Mouse (Mus musculus) erythroblast, adult 5-6 weeks (primary cell): Measurements from ENCODE around the gene Iqschfp. TPM values are rescaled to one million over a fixed set of nuclear protein-coding genes. Genes with fewer than 3 reads are reported as not detected.

Experiments used
- ATAC-seq: replicated peaks from 2 replicates; pipeline ENCODE4 v1.8.0; 2016; ENCODE audit warnings: moderate number of reproducible peaks, mild to moderate bottlenecking, moderate TSS enrichment, inconsistent platforms; ENCODE audit not compliant: poor library complexity, low FRiP score, severe bottlenecking
- total RNA-seq, 2 experiments: library from RNA; stranded (forward) in 1 of 2; stranded (reverse) in 1 of 2; fragments of 150-400 nt in 1 of 2; fragments of 200-764, 138-1000 nt in 1 of 2; gene quantifications; 2 replicates each; pipeline versions ENCODE4 v1.2.3 to v1.2.4; 2015 to 2017; ENCODE audit warnings: low replicate concordance in 2 of 2

Iqschfp gene
- total RNA-seq, 2 experiments from 2014 or later: not detected

- peak; percentile 84 for ATAC-seq
Measured at GRCm38 (mm10) chr3:68510872-68511271, 618.8 kb downstream of the Iqschfp start.

GRCm38 (mm10) chr3:68511744-68512143 is 619.7 kb downstream of the Iqschfp start:
- ATAC-seq: no peak

DNA sequence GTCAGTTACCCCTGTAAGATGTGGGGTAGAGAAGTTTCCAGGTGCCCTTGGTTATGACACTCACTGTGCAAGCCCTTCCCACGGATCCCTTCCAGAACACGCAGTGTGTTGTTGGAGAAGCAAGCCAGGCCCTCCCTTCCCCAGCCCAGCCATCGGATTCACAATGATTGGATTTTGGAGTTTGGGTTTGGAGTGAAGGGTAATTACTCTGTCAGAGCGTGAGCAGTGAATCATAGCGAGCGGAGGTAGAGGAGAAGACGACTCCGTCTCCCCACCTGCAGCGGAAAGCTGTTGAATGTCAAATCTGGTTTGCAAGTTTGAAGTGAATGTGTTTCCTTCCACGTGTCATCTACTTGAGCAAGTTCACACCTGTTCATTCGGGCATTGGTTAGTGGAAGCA is 620.3 kb downstream of the Iqschfp start:
- ATAC-seq: no peak

DNA sequence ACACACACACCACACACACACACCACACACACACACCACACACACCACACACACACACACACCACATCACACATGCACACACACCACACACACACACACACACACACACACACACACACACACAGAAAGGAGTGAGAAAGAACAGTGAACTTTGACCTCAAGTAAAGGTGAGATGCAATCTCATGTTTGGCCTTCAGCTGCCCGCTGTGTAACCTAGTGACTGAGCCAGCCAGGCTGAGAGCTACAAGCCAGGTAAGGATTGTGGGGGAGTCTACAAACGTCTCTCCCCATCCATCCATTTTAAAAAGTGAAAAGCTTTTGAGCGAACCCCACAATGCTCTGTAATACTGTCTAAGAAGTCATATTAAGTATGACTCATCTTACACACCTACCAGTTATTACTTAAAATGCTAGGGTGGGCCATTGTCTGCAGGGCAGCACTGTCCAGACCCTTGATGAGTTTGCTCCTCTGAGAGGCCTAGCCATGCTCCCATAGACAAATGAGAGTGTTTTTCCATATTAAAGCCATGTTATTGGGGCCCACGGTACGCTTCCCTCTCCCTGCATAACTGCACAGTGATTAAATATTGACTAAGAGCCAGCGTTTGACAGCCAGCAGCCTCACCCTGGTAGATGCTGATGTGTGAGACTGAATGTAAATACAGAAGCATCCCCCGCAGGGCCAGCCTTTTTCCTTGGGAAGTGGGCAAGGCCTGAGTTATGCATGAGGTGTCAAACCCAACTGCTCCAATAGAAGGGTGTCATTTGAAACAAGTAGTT is 621.5 kb downstream of the Iqschfp start:
- no peak for ATAC-seq

GRCm38 (mm10) chr3:68514120-68514497 is 622.1 kb downstream of the Iqschfp start:
- ATAC-seq: no peak

- ATAC-seq: no peak
Measured at GRCm38 (mm10) chr3:68514717-68515116, 622.7 kb downstream of the Iqschfp start.

- ATAC-seq: no peak
Measured at GRCm38 (mm10) chr3:68516393-68517081, 624.5 kb downstream of the Iqschfp start.

DNA sequence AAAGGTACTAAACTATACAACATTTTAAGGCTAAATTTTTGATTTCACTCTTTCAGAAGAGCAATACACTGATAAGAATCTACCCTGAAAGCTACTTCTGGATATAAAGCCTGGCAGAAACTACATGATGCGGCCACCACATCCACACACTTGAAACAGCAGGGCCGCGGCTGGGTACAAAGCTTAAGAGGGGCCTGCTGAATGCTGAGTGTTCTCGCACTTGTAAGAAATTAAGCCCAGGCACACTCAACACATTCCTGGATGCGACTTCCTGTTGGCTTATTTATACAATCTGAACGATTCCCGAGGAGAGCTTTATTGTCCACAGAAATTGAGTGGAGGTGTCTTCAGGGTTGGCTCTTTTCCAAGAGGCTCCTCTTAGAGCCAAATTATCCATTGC is 625.2 kb downstream of the Iqschfp start:
- ATAC-seq: no peak

DNA sequence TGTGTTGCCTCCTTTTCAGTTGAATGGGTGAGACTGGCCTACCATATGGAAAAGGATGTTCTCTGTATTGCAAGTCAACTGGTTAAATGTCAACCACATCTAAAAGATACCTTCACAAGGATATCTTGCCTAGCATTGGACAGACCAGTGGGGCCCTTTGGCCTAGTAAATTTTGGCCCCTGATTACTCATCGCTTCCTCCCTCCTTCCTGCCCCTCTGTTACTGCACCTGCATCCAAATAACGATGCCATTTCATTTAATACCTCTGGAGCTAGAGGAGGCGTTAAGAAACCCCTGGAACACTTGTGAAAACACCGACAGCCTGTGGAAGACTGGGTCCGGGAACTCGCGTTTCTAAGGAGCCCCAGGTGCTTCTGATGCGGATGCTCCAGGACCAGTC is 626.0 kb downstream of the Iqschfp start:
- ATAC-seq: no peak

DNA sequence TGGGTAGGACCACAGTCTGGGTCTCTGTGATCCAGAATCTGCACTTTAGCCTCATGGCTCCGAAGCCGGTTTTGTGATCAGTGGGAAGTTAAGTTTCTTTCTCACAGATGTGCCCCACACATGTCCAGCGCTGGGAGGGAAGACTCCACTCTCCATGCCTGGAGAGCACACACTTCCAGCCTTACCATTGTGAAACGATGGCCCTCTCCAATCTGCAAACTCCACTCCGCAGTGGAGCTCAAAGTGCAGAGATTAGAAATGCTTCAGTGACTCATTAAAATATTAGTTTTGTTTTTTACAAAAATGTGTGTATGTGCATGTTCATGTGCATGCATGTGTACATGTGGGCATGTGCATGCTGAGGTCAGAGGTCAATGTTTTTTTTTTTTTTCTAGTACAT is 626.6 kb downstream of the Iqschfp start:
- no peak for ATAC-seq

- no peak for ATAC-seq
Measured at GRCm38 (mm10) chr3:68525361-68525878, 633.4 kb downstream of the Iqschfp start.

DNA sequence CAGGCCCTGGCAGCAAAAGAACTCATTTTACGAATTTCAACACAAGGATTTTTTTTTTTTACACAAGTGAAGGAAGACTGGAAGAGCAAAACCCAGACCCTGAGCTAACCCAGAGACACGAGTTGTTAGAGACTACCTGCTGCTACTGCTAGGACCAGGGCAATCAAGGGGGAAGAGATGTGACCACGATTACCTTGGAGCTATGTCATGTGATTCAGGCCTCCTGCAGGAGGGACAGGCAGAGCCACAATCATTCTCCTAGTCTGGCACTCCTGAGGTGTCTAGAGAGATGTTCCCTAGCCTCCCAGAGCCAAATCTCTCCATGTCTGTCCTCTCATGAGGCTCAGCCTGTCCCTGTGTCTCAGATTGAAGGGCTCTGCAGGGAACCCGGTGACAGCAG is 634.4 kb downstream of the Iqschfp start:
- no peak for ATAC-seq

- ATAC-seq: no peak
Measured at GRCm38 (mm10) chr3:68527182-68527581, 635.1 kb downstream of the Iqschfp start.

DNA sequence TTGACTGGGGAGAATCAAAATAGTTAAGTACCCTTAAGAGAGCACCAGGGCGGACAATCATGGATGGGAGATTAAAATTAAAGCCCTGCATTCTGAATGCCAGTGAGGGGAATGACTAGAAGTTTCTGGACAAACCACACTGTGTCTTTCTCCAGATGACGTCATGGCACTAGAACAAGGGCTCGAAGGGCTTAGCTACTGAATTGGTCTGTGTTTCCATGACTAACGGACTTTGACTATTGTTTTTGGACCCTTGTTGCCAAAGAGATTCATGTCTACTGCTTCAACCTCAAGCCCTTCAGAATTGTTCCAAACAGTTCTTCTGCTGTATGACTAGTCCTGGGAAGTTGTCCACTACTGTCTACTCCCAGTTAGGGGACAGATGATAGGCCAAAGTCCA is 639.9 kb downstream of the Iqschfp start:
- ATAC-seq: no peak

GRCm38 (mm10) chr3:68534571-68535051 is 642.6 kb downstream of the Iqschfp start:
- ATAC-seq: no peak

- ATAC-seq: no peak
Measured at GRCm38 (mm10) chr3:68535160-68535728, 643.2 kb downstream of the Iqschfp start.

DNA sequence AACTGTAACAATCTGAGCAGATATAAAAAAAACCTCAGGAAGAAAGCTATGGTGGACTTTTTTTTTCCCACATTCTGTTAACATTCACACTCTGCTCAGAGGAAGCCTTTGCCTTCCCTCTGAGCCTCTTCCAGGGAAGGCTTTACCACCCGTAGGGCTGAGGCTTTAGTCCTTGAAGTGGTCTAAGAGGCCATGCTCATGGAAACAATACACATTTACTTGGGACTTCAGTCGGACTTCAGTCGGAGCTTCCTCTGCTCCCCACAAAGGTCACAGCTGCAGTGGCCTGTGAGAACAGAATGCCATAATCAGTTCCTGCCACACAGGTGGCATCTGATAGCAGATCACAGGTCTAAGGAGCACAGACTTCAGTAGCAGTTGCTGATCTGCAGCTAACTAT is 644.0 kb downstream of the Iqschfp start:
- no peak for ATAC-seq

DNA sequence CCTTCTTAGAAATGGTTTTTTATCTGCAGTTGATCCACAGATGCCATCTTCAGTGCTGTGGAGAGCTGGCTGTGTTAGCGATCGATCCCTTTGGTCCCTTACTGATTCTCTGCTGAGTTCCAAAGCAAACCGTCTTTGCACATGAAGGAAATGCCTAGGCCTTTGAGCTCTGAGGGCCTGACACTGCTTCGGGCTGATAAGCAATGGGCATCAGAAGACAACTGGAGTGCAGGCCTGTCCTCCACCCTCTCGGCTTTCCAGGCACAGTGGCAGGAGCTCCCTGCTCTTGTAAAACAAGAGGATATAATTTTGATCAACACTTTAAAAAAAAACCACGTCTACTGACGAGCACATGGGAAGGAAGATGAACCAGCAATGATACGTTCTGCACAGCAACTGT is 649.7 kb downstream of the Iqschfp start:
- ATAC-seq: no peak

GRCm38 (mm10) chr3:68542944-68543501 is 651.0 kb downstream of the Iqschfp start:
- peak; percentile 81 for ATAC-seq

DNA sequence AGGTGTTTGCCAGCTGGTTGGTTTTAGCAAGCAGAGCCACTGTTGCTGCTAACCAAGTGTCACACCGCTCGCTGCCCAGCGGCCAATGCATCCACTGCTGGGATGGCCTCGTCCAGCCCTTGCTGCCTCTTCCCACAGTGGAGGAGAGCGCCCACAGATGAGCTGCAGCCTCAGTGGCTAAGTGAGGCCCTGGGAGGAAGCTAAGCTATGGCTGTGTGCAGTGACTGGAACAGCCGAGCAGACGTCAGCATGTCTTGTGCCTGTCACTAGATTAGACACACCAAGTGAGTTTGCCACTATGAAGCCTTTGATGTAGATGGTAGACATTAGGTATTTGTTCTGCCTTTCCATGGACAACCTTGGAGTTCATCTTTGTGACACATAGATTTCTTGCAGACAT is 652.8 kb downstream of the Iqschfp start:
- no peak for ATAC-seq
